Mouse (Mus musculus) C2C12 (cell line): ENCODE data around the gene Prss57. TPM values are rescaled to one million over a fixed set of nuclear protein-coding genes. Genes with fewer than 3 reads are reported as not detected.

Experiments used
- H3K27me3 ChIP-seq: one replicate; pipeline ENCODE4 v1.6.1; 2011; ENCODE audit not compliant: control insufficient read depth, insufficient read depth, insufficient read length
- H3K36me3 ChIP-seq: one replicate; pipeline ENCODE4 v1.6.1; 2011; ENCODE audit not compliant: control insufficient read depth, insufficient read depth
- H3K4me3 ChIP-seq: one replicate; pipeline ENCODE4 v1.5.1; 2011; ENCODE audit warnings: mild to moderate bottlenecking, control low read depth; ENCODE audit not compliant: poor library complexity, insufficient read depth, severe bottlenecking
- H3K79me2 ChIP-seq: one replicate; pipeline ENCODE4 v1.6.1; 2011; ENCODE audit not compliant: control insufficient read depth, insufficient read depth
- H3K79me3 ChIP-seq: one replicate; pipeline ENCODE4 v1.6.1; 2011; ENCODE audit warnings: low read depth, control low read depth
- H3ac ChIP-seq: one replicate; pipeline ENCODE3; 2011; ENCODE audit warnings: low read depth; ENCODE audit not compliant: control insufficient read depth, insufficient read length
- CEBPB ChIP-seq: IDR thresholded peaks from one replicate; pipeline ENCODE4 v1.6.1; 2011; ENCODE audit warnings: low read depth, mild to moderate bottlenecking, control low read depth, moderate library complexity
- CTCF ChIP-seq: IDR thresholded peaks from one replicate; pipeline ENCODE4 v1.5.1; 2011; ENCODE audit not compliant: control insufficient read depth, insufficient read depth, insufficient read length
- FOSL1 ChIP-seq: IDR thresholded peaks from one replicate; pipeline ENCODE4 v1.8.0; 2011; ENCODE audit warnings: mild to moderate bottlenecking, low read length; ENCODE audit not compliant: poor library complexity, insufficient read depth, severe bottlenecking
- MAX ChIP-seq: IDR thresholded peaks from one replicate; pipeline ENCODE4 v1.6.1; 2011; ENCODE audit warnings: mild to moderate bottlenecking, control low read depth
- MYOD1 ChIP-seq: IDR thresholded peaks from one replicate; pipeline ENCODE4 v1.6.1; 2011; ENCODE audit warnings: low read depth; ENCODE audit not compliant: control insufficient read depth, insufficient read length
- MYOG ChIP-seq: IDR thresholded peaks from one replicate; pipeline ENCODE4 v1.6.1; 2011; ENCODE audit not compliant: control insufficient read depth, insufficient read length; ENCODE audit errors: extremely low read depth
- USF1 ChIP-seq: IDR thresholded peaks from one replicate; pipeline ENCODE4 v1.6.1; 2011; ENCODE audit warnings: low read depth, mild to moderate bottlenecking, control low read depth, moderate library complexity
- polyA plus RNA-seq: library from polyadenylated mRNA; unstranded; fragments of >200 nt; fragmentation: generic; extraction: Trizol; gene quantifications from one replicate; pipeline ENCODE4 v1.2.1, GENCODE M21; 2012; ENCODE audit warnings: missing spikeins

The Prss57 gene
- polyA plus RNA-seq, 1 experiment = not detected

DNA sequence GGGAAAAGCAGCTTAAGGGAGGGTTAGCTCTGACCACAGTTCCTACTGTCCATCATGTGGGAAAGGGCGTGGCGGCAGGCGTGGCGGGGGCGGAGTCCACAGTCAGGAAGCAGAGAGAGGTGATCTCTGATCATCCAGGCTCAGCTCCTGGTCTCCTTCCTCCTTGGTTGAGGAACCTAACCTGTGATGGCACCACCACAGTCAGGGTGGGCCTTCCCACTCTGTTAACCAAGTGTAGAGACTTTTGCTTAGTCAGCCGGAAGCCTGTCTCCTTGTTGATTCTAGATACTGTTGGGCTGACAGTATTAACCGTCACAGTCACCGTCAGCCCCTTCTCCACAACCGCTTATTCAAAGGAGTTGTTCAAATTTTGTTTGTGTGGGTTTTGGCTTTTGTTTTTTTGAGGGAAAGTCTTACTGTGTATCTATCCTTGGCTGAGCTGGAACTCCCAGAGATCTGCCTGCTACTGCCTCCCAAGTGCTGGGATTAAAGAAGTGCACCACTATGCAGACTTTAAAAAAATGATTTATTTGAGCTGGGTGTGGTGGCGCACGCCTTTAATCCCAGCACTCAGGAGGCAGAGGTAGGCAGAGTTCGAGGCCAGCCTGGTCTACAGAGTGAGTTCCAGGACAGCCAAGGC lies 7.6 kb upstream of the Prss57 start:
- no peaks in the 10 kb centered on the region for H3K27me3 ChIP-seq
- no peak overlapping the region for H3K4me3 ChIP-seq
- H3K79me3 ChIP-seq = peaks cover 2% of the 10 kb centered on the region
- no peak overlapping the region for H3ac ChIP-seq
- H3K36me3 ChIP-seq = no peaks in the 10 kb centered on the region
- TF ChIP-seq CTCF (no peak), MYOG (no peak), MYOD1 (no peak)
- H3K79me2 ChIP-seq = peaks cover 57% of the 10 kb centered on the region

DNA sequence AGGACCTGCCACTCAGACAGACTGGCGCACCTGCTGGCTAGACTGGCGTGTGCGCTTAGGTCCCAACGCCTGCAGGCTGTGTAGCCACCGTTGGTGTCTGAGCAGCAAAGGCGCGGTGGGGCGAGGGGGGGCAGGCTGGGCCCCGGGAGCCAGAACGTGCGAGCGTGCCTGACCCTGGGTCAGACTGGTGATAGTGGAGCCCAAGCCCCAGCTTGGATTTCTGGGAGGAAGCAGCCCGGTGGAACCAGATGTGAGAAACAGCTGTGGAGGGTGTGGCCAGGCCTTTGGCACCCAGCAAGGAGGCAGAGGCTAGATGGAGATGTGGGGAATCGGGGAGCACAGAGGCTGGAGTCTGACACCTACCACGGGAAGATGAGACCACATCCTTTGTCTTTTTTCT lies 6.6 kb upstream of the Prss57 start:
- H3K36me3 ChIP-seq = no peaks in the 10 kb centered on the region
- TF ChIP-seq MYOG = no peak
- no peak for TF ChIP-seq CTCF
- TF ChIP-seq FOSL1 = no peak
- no peak for TF ChIP-seq MYOD1
- TF ChIP-seq USF1 = no peak
- TF ChIP-seq MAX = no peak
- TF ChIP-seq CEBPB = no peak
- H3K4me3 ChIP-seq = no peak overlapping the region

DNA sequence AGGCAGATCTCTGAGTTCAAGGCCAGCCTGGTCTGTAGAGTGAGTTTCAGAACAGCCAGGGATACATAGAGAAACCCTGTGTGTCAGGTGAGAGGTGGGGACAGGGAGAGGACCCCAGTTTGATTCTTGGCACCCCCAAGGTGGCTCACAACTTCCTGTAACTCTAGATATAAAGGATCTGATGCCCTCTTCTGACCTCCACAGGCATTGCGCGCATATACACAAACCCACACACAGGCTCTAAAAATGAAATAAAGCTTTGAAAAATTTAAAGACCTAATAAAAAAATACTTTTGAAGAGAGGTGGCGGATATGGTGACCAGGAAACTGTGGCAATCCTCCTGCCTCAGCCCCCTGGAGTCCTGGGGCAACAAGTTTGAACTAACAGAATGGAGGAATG lies 5.1 kb upstream of the Prss57 start:
- no peaks in the 10 kb centered on the region for H3K36me3 ChIP-seq
- TF ChIP-seq FOSL1 (no peak), USF1 (no peak)

More for the DNA sequence above, 6.6 kb upstream of the Prss57 start:
- Histone ChIP-seq H3K79me3 (peaks cover 2% of the 10 kb centered on the region), H3K27me3 (no peaks in the 10 kb centered on the region), H3ac (no peak overlapping the region), H3K79me2 (peaks cover 57% of the 10 kb centered on the region)

DNA sequence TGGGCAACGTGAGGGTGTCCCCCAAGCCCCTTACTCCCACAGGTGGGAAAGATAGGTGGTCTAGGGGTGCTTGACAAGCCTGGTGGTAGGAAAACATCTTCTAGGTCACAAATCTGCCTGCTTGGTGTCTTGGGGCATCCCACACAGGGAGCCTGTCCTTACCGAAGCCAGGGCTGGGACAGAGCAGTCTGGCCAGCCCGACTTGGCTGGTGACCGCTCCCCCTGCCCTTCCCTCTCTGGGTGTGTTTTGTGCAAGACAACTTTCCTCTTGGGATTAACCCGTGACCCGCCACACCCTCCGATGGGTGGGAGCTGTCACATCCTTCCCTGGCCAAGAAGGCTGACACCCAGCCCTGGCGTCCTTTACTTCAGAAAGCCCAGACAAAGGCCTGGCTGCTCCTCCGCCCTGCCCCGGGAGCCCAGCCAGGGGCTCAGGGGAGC lies 3.8 kb upstream of the Prss57 start:
- peak overlapping the region; percentile 63 for H3ac ChIP-seq
- no peak for TF ChIP-seq MAX
- no peak for TF ChIP-seq MYOG
- TF ChIP-seq MYOD1 = no peak
- no peak for TF ChIP-seq USF1
- no peak for TF ChIP-seq CEBPB
- TF ChIP-seq FOSL1 = no peak
- TF ChIP-seq CTCF = no peak
- peaks cover 53% of the 10 kb centered on the region for H3K79me2 ChIP-seq
- H3K79me3 ChIP-seq = no peaks in the 10 kb centered on the region
- H3K4me3 ChIP-seq = peak overlapping the region; percentile 50
- no peaks in the 10 kb centered on the region for H3K27me3 ChIP-seq
- no peaks in the 10 kb centered on the region for H3K36me3 ChIP-seq

More for the DNA sequence above, 5.1 kb upstream of the Prss57 start:
- Histone ChIP-seq H3K4me3 (no peak overlapping the region), H3K79me2 (peaks cover 57% of the 10 kb centered on the region), H3K79me3 (no peaks in the 10 kb centered on the region), H3ac (no peak overlapping the region), H3K27me3 (no peaks in the 10 kb centered on the region)

DNA sequence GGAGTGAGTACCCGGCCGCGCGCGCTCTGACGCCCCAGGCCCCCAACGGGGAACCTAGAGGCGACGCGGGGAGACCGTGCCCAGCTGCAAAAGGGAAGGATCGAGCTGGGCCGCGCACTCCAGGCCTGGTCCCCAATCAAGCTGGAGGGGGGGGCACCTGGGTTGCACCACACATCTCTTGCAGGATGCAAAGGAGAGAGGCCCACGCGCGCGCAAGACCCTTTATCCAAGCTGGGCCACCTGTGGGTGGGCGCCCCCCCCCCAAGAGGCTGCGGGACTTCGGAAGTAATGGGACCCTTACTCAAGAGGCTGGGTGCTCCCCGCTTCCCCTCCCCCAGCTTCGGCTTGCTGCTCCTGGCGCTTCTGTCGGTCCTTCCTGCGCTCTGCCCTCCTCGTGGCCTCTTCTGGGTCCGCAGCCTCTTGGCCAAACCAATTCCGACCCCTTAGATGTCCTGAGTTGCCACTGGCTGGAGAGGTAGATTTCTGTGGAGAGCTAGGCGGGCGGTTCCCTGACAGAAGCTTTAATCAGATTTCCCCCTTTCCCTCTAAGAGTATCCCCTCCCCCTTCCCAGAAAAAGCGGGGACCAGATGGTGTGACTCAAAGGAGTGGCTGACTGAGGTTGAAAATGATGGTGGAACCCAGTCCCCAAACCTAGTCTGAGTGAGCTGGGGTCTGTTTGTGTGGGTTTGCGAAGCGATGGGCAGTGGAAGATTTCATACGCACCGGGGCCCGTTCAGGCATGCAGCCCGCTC lies 3.2 kb upstream of the Prss57 start:
- no peaks in the 10 kb centered on the region for H3K27me3 ChIP-seq
- peaks cover 47% of the 10 kb centered on the region for H3K79me2 ChIP-seq
- no peaks in the 10 kb centered on the region for H3K36me3 ChIP-seq
- H3K79me3 ChIP-seq = no peaks in the 10 kb centered on the region
- TF ChIP-seq MYOD1 (no peak), CEBPB (no peak), CTCF (no peak), MAX (peak; percentile 3)
- H3K4me3 ChIP-seq = peak overlapping the region; percentile 50
- H3ac ChIP-seq = peak overlapping the region; percentile 63
